Mouse (Mus musculus) embryonic facial prominence, embryonic 14.5 days (tissue): ENCODE data around the gene Lhx2. TPM values are rescaled to one million over a fixed set of nuclear protein-coding genes. Genes with fewer than 3 reads are reported as not detected.

Source experiments
- polyA plus RNA-seq: library from polyadenylated mRNA; unstranded; fragments of >200 nt; fragmentation: Nextera tagmentation; extraction: Ambion mirVana; gene quantifications from 2 replicates; pipeline ENCODE4 v1.2.1, GENCODE M21; 2014

The Lhx2 gene
- polyA plus RNA-seq, 1 experiment from 2014 or later = 10.4 TPM

Other genes with a start within 250 kb of the Lhx2 start
- 10.9 and 12.4 TPM in 2 replicates for gene Dennd1a, start 51.9 kb upstream of the Lhx2 start, polyA plus RNA-seq
- gene Nek6, start 172.4 kb downstream of the Lhx2 start, polyA plus RNA-seq = 95.1 and 117 TPM in 2 replicates